Mouse (Mus musculus): ENCODE data around the gene Gm10518.

Gene Gm10518

DNA sequence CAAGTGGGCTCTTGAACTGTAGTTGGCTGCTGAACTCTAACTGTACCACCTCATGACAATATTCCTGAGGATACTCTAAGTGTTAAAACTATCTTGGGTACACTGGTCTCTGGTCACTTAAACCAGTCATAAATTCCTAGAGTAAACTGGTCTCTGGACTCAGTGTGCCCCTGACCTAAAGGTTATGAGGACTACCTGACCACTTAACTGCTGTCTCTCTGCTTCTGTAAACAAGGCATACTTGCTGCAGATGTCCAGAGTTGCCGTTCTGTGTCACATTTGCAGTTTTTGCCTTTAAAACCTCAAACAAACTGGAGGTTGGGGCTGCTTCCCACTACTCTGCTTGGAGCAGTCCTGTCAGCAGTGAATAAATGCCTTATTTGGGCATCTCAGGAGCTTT is 30.4 kb downstream of the Gm10518 start:
- DNase-seq (ENCODE audit: low read depth, low spot score), result no peak

DNA sequence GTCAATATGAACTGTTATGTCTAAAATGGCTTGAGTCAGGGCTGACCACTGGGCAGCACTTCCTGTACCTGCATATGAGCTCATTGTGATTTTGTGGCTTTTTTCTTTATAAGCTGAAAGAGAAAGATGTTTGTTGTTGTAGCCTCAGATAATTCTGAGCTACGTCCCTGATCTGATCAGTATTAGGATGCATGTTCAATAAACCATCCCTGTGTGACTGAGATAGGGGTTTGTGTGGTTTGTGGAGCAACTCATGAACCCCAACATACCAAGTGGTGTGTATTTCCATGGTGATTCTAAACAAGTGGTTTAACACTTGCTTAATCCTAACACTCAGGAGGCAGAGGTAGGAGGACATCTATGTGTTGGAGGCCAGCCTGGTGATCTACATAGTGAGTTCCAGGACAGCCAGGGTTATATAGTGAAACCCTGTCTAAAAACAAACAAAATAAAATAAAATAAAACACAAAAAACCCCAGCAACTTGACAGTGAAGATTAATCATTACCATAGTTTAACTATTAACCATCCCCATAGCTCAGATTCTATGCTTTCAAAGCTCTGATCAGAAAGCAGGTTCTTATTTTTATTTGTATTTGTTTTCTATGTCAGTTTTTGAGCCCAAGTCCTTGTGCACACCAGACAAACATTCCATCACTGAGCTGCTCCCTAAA is 32.7 kb downstream of the Gm10518 start:
- no peak for DNase-seq (ENCODE audit: low read depth, low spot score)

DNA sequence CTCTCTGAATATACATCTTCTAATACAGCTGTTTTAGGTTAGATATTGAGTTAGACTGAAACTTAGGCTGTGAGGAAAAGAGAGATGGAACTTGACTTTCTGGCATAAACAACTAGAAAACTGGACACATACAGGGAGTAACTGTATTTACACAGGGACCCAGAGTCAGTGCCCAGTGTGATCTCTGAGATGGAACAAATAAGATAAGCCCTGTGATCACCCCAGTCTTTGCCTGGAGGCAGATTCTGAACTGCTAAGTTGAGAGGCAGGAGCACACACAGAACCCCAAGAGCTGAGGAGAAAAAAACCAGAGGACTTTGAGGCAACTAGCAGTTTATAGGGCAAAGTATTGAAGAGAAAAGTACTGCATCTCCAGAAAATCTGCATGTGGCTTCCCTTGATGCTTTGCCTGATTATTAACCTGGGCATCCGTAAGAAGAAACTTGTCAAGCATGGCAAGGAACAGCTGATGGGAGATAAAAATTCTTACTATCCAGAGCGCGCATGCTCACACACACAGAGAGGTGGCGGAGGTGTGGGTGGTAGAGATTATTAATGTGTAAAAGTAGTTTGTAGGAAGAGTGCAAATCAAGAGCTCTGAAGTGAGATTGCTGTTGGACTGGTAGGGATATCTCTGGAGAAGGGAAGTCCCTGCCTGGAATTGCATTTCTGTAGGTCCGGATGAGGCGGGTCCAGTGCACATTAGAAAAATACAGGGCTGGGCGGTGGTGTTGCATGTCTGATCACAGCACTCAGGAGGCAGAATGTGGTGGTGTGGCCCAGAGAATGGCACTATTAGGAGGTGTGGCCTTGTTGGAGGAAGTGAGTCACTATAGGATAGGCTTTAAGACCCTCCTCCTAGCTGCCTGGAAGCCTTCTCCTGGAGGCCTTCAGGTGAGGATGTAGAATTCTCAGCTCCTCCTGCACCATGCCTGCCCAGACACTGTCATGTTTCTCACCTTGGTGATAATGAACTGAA is 33.5 kb downstream of the Gm10518 start:
- DNase-seq (ENCODE audit: low read depth, low spot score), result no peak

DNA sequence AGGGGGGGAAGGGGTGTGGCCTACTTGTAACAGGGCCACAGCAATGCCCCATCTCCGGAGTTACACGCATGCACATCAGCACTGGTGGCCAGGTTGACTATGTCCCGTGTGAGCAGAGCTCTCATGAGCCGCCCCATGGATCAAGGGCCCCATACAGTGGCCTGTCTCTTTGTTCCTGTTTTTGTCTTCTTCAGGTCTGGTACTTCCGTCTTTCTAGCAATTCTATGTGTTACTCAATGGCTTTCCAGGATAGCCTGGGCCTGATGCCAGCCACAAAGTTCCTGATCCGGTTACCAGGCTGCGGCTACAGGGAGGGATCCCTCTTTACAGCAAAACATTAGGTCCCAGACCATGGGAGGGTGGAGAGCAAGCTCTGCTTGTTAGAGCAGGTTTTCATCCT is 39.4 kb downstream of the Gm10518 start:
- no peak for DNase-seq (ENCODE audit: low read depth, low spot score)

DNA sequence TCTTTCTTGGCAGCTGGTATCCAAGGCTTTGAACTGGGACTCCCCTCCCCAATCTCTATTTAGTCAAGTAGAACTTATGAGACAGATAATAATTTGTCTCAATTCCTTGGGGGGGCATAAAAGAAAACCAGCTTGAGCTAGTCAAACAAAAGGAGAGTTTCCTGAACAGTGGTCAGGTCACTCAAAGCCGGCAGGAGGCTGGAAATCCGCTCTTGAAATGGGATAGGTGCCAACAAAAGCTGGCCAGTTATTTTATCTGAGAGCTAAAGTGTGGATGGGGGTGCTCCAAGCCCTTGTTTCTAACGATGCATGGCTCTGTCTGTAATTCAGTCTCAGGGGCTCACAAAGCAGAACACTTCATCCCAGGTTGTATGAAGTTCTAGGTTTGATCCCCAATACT is 40.8 kb downstream of the Gm10518 start:
- DNase-seq (ENCODE audit: low read depth, low spot score), result no peak

DNA sequence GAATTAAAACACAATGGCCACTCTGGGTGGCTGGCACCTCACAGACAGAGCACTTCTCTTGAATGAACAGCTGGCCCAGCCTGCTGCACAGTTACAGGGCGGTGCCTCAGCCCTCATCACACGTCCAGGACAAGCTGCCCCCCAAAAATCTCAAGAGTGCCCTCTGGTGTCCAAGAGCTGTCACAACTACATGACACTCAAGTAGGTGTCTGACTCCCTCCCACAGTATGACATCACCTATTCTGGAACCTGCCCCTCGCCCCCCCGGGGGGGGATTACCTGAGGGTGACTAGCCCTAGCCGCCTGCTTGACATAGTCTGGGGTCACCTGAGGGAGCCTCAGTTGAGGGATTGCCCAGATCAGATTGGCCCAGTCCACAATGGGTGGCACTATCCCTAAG is 41.7 kb downstream of the Gm10518 start:
- DNase-seq (ENCODE audit: low read depth, low spot score), result peak; percentile 58

DNA sequence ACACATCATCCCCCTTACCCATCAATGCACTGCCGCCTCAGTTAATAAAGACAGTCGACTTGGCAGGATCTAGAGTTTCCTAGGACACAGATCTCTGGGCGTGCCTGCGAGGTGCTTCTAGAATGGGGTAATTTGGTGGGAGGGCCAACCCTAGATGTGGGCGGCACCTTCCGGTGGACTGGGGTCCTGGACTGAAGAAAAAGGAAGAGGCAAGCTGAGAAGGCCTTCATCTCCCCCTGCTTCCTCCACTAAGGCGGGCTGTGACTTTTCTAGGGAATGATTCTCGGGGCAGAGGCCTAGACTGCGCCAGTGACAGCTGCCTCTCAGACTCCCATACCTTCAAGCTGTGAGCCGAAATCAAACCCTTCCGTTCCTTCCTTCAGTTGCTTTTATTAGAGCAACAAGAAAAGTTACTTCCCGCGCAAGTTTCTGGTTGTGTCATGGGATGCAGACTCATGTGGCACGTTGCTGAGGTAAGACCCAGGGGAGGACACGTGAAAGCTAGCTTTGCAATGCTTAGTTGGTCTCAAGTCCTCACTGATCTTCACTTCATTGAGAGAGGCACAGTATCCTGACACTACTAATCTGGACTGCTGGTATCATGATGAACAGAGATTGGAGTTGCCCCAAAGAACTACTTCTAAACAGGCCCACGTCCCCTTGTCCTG is 42.8 kb downstream of the Gm10518 start:
- DNase-seq (ENCODE audit: low read depth, low spot score), result no peak

DNA sequence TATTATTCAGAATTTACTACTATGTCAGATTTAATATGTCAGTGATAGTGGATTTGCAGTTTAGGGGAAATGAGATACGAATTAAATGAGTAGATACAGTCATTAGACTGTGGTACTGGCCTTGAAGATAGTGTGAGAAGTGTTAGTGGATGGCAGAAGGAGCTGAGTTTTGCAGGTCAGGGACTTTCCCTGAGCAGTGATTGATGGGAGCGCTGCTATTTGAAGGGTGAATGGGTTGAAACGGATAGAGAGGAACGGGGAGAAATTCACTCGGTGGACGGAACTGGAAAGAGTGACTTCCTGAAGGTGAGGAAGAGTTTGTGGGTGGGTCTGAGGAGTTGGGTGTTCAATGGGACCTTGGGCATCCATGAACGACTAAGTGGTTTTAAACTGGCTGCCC is 44.0 kb downstream of the Gm10518 start:
- DNase-seq (ENCODE audit: low read depth, low spot score), result no peak

DNA sequence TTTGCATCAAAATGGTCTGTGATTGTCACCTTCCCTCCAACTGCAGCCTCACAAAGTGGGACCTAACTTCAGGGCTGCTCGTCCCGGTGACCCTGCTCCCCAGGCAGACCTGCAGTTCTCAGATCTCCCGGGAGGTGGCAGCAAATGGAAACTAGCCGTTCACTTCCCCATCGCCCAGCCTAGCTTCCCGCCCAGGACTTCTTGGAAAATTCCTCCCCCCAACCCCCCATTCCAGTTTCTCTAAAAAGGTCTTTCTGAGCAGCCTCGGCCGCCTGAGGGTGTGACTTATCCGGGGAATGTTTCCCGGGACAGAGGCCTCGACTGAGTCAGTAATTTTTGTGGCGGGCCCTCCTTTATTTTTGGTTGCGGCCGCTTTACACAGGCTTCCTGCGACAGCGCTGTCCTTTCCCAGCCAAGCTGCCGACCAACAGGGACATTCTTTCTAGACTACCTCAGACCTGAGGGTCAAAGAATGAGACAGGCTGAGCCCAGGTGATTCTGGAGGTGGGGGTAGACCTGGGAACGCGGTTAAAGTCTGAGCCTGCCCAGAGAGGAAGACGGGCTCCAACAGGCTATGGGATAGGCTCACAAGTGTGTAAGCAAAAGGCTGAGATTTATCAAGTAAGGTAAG is 44.7 kb downstream of the Gm10518 start:
- peak; percentile 82 for DNase-seq (ENCODE audit: low read depth, low spot score)

DNA sequence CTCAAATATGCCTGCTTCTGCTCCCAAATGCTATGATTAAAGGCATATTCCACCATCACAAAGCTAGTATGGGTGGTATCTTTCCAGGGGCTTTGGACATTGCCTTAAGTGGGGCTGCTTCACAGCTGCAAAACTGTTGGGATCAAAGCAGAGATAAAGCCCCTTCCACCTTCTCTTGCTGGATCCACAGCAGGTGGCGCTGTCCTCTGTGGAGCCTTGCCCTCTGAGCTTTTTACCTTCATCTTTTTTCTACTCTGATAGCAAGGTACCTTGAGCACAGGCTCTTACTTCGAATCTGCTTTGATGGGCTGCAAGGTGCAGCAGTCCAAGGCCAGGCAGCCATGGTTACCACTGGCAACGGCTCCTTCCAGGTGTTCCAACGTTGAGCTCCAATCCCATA is 50.2 kb downstream of the Gm10518 start:
- DNase-seq (ENCODE audit: low read depth, low spot score), result no peak
